Mouse (Mus musculus): ENCODE data around the gene Rps9. TPM values are rescaled to one million over a fixed set of nuclear protein-coding genes. Genes with fewer than 3 reads are reported as not detected.

Rps9 gene
- total RNA-seq, 2 experiments from 2014 or later: 325 to 326 TPM

Small RNAs within 50 kb of the gene (microRNA-seq; reads per million reads assigned to microRNA genes)
- gene Mir3572: 6.1 to 7.6 reads per million in 2 experiments

Other genes starting within 250 kb of the Rps9 start
- under 1 TPM in 1 of 2 experiments, not detected in 1; 0.28 TPM for gene Tarm1, start 201.4 kb upstream of the Rps9 start, total RNA-seq (2021)
- 1 to 10 TPM in 1 of 2 experiments, under 1 TPM in 1; 0.93 to 1.4 TPM for gene Oscar, start 87.8 kb upstream of the Rps9 start, total RNA-seq (2021)
- gene Ndufa3, start 86.6 kb upstream of the Rps9 start, total RNA-seq (2021): 100 to 1,000 TPM; 490 to 497 TPM
- 10 to 100 TPM; 34.7 to 41.0 TPM for gene Tfpt, start 74.1 kb upstream of the Rps9 start, total RNA-seq (2021)
- gene Prpf31, start 74.0 kb upstream of the Rps9 start, total RNA-seq (2021): 10 to 100 TPM; 47.1 to 56.9 TPM
- gene Cnot3, start 58.7 kb upstream of the Rps9 start, total RNA-seq (2021): 10 to 100 TPM; 52.4 to 54.3 TPM
- 1 to 10 TPM; 5.4 to 6.1 TPM for gene Leng1, start 38.2 kb upstream of the Rps9 start, total RNA-seq (2021)
- 10 to 100 TPM in 1 of 2 experiments, 1 to 10 TPM in 1; 7.4 to 14.6 TPM for gene Tmc4, start 26.4 kb upstream of the Rps9 start, total RNA-seq (2021)
- 10 to 100 TPM; 77.0 to 79.0 TPM for gene Tsen34, start 11.1 kb upstream of the Rps9 start, total RNA-seq (2021)
- 100 to 1,000 TPM; 235 to 238 TPM for gene Mboat7, start 10.5 kb upstream of the Rps9 start, total RNA-seq (2021)
- under 1 TPM; 0.16 to 0.25 TPM for gene Pirb, start 16.4 kb downstream of the Rps9 start, total RNA-seq (2021)
- not detected for gene Gm15448, start 121.7 kb downstream of the Rps9 start, total RNA-seq (2021)
- gene Pira2, start 141.1 kb downstream of the Rps9 start, total RNA-seq (2021): not detected
- gene Gm14548, start 194.1 kb downstream of the Rps9 start, total RNA-seq (2021): not detected
- not detected for gene Lilra6, start 211.5 kb downstream of the Rps9 start, total RNA-seq (2021)